Mouse (Mus musculus): ENCODE measurements around the gene Cops7a. TPM values are rescaled to one million over a fixed set of nuclear protein-coding genes. Genes with fewer than 3 reads are reported as not detected.

The Cops7a gene
- total and polyA plus RNA-seq, 2 experiments from 2014 or later: 92.3 to 131 TPM

- ATAC-seq (ENCODE audit: low FRiP score) (no peak), DNase-seq (ENCODE audit: low spot score) (no peak)
- Histone ChIP-seq H3K27me3 (ENCODE audit: insufficient read depth, low read length) (no peaks in the 10 kb centered on the region), H3K4me3 (ENCODE audit: low read depth, low read length) (no peak overlapping the region), H3K9ac (replicated peaks; ENCODE audit: low read length, poor library complexity, severe bottlenecking) (no peak overlapping the region), H3K9me3 (ENCODE audit: low read length) (no peaks in the 10 kb centered on the region), H3K4me1 (ENCODE audit: insufficient read depth, low read length) (peaks cover 7% of the 10 kb centered on the region), H3K36me3 (ENCODE audit: insufficient read depth, low read length) (peaks cover 44% of the 10 kb centered on the region), H3K27ac (ENCODE audit: low read depth, low read length) (no peak overlapping the region), H3K4me2 (ENCODE audit: low read depth, low read length, poor library complexity, severe bottlenecking) (no peak overlapping the region)
- 91% methylated on average over 1 of the region's 1 CpGs for WGBS
- TF ChIP-seq CTCF (IDR thresholded peaks at IDR 0.05): no peak
Observed at GRCm38 (mm10) chr6:124936681-124937080, 28.7 kb downstream of the Cops7a start.

GRCm38 (mm10) chr6:124934670-124935069 lies 30.7 kb downstream of the Cops7a start:
- H3K9ac ChIP-seq (replicated peaks; ENCODE audit: low read length, poor library complexity, severe bottlenecking): no peak overlapping the region
- peaks cover 44% of the 10 kb centered on the region for H3K36me3 ChIP-seq (ENCODE audit: insufficient read depth, low read length)
- peaks cover 7% of the 10 kb centered on the region for H3K4me1 ChIP-seq (ENCODE audit: insufficient read depth, low read length)
- ATAC-seq (ENCODE audit: low FRiP score) (no peak), DNase-seq (ENCODE audit: low spot score) (no peak)
- no peak for TF ChIP-seq CTCF (IDR thresholded peaks at IDR 0.05)
- no peak overlapping the region for H3K4me2 ChIP-seq (ENCODE audit: low read depth, low read length, poor library complexity, severe bottlenecking)
- H3K27me3 ChIP-seq (ENCODE audit: insufficient read depth, low read length): no peaks in the 10 kb centered on the region
- H3K9me3 ChIP-seq (ENCODE audit: low read length): no peaks in the 10 kb centered on the region
- no peak overlapping the region for H3K27ac ChIP-seq (ENCODE audit: low read depth, low read length)
- 94% methylated on average over 7 of the region's 7 CpGs for WGBS
- H3K4me3 ChIP-seq (ENCODE audit: low read depth, low read length): no peak overlapping the region

- 0 out of 2 replicates have a peak, but pooled peaks have one; percentile 4 for TF ChIP-seq CTCF (IDR thresholded peaks at IDR 0.05)
- Histone ChIP-seq H3K36me3 (ENCODE audit: insufficient read depth, low read length) (peaks cover 39% of the 10 kb centered on the region), H3K4me3 (ENCODE audit: low read depth, low read length) (no peak overlapping the region), H3K9me3 (ENCODE audit: low read length) (no peaks in the 10 kb centered on the region), H3K4me2 (ENCODE audit: low read depth, low read length, poor library complexity, severe bottlenecking) (no peak overlapping the region), H3K27me3 (ENCODE audit: insufficient read depth, low read length) (no peaks in the 10 kb centered on the region), H3K27ac (ENCODE audit: low read depth, low read length) (no peak overlapping the region), H3K4me1 (ENCODE audit: insufficient read depth, low read length) (peaks cover 7% of the 10 kb centered on the region), H3K9ac (replicated peaks; ENCODE audit: low read length, poor library complexity, severe bottlenecking) (no peak overlapping the region)
- no peak for DNase-seq (ENCODE audit: low spot score)
- no peak for ATAC-seq (ENCODE audit: low FRiP score)
- WGBS: 88% methylated on average over 3 of the region's 3 CpGs
Observed at GRCm38 (mm10) chr6:124933127-124933526, 32.2 kb downstream of the Cops7a start.

- TF ChIP-seq CTCF (IDR thresholded peaks at IDR 0.05): no peak
- peak overlapping the region; percentile 99 for H3K27ac ChIP-seq (ENCODE audit: low read depth, low read length)
- peaks cover 31% of the 10 kb centered on the region for H3K36me3 ChIP-seq (ENCODE audit: insufficient read depth, low read length)
- H3K27me3 ChIP-seq (ENCODE audit: insufficient read depth, low read length): no peaks in the 10 kb centered on the region
- no peaks in the 10 kb centered on the region for H3K9me3 ChIP-seq (ENCODE audit: low read length)
- ATAC-seq (ENCODE audit: low FRiP score) (no peak), DNase-seq (ENCODE audit: low spot score) (no peak)
- H3K4me1 ChIP-seq (ENCODE audit: insufficient read depth, low read length): peaks cover 7% of the 10 kb centered on the region
- 43% methylated on average over 12 of the region's 12 CpGs for WGBS
- H3K4me3 ChIP-seq (ENCODE audit: low read depth, low read length): peak overlapping the region; percentile 89
- peak overlapping the region; percentile 87 for H3K4me2 ChIP-seq (ENCODE audit: low read depth, low read length, poor library complexity, severe bottlenecking)
- peak overlapping the region; percentile 97 for H3K9ac ChIP-seq (replicated peaks; ENCODE audit: low read length, poor library complexity, severe bottlenecking)
Observed at GRCm38 (mm10) chr6:124932314-124932695, 33.0 kb downstream of the Cops7a start.

- H3K27ac ChIP-seq (ENCODE audit: low read depth, low read length): peak overlapping the region; percentile 99
- H3K27me3 ChIP-seq (ENCODE audit: insufficient read depth, low read length): no peaks in the 10 kb centered on the region
- peak; percentile 63 for TF ChIP-seq CTCF (IDR thresholded peaks at IDR 0.05)
- peaks cover 7% of the 10 kb centered on the region for H3K4me1 ChIP-seq (ENCODE audit: insufficient read depth, low read length)
- peak overlapping the region; percentile 97 for H3K9ac ChIP-seq (replicated peaks; ENCODE audit: low read length, poor library complexity, severe bottlenecking)
- peaks cover 25% of the 10 kb centered on the region for H3K36me3 ChIP-seq (ENCODE audit: insufficient read depth, low read length)
- peak overlapping the region; percentile 87 for H3K4me2 ChIP-seq (ENCODE audit: low read depth, low read length, poor library complexity, severe bottlenecking)
- ATAC-seq (ENCODE audit: low FRiP score) (peak; percentile 35), DNase-seq (ENCODE audit: low spot score) (peak; percentile 60)
- WGBS: 1% methylated on average over 41 of the region's 48 CpGs
- H3K4me3 ChIP-seq (ENCODE audit: low read depth, low read length): peak overlapping the region; percentile 89
- no peaks in the 10 kb centered on the region for H3K9me3 ChIP-seq (ENCODE audit: low read length)
Observed at GRCm38 (mm10) chr6:124931525-124932313, 33.6 kb downstream of the Cops7a start.

GRCm38 (mm10) chr6:124930754-124931524 lies 34.4 kb downstream of the Cops7a start, which contains the start of gene Mlf2:
TSS of gene Mlf2 (plus strand) at chr6:124931386.
- no peaks in the 10 kb centered on the region for H3K9me3 ChIP-seq (ENCODE audit: low read length)
- peak; percentile 98 for DNase-seq (ENCODE audit: low spot score)
- peak within 1 kb of the TSS; percentile 97 for H3K9ac ChIP-seq (replicated peaks; ENCODE audit: low read length, poor library complexity, severe bottlenecking)
- no peaks in the 10 kb centered on the region for H3K27me3 ChIP-seq (ENCODE audit: insufficient read depth, low read length)
- under 1% methylated on average over 47 of the region's 64 CpGs for WGBS
- peak within 1 kb of the TSS; percentile 99 for H3K27ac ChIP-seq (ENCODE audit: low read depth, low read length)
- H3K36me3 ChIP-seq (ENCODE audit: insufficient read depth, low read length): peaks cover 17% of the 10 kb centered on the region
- TF ChIP-seq CTCF (IDR thresholded peaks at IDR 0.05): peak; percentile 99
- peaks cover 7% of the 10 kb centered on the region for H3K4me1 ChIP-seq (ENCODE audit: insufficient read depth, low read length)
- peak within 1 kb of the TSS; percentile 87 for H3K4me2 ChIP-seq (ENCODE audit: low read depth, low read length, poor library complexity, severe bottlenecking)
- peak within 1 kb of the TSS; percentile 89 for H3K4me3 ChIP-seq (ENCODE audit: low read depth, low read length)
- ATAC-seq (ENCODE audit: low FRiP score): peak; percentile 93
